Mouse (Mus musculus): Measurements from ENCODE around the gene Fam122a. TPM values are rescaled to one million over a fixed set of nuclear protein-coding genes. Genes with fewer than 3 reads are reported as not detected.

Gene Fam122a
- 10 to 100 TPM; 30.9 to 31.1 TPM for total RNA-seq (2021)
- long read RNA-seq, experiment 1, transcript Fam122a-201 (1 exons, 855 nt) = major isoform, 12 of 12 reads
- long read RNA-seq, experiment 1, partial matches to known transcripts = 0 of 12 reads
- long read RNA-seq, experiment 1, other reads (novel, unspliced or antisense) = 0 of 12 reads
- long read RNA-seq, experiment 2, transcript Fam122a-201 (1 exons, 855 nt) = major isoform, 28 of 28 reads
- long read RNA-seq, experiment 2, partial matches to known transcripts = 0 of 28 reads
- long read RNA-seq, experiment 2, other reads (novel, unspliced or antisense) = 0 of 28 reads

GRCm38 (mm10) chr19:24476929-24477882 is at the start of gene Fam122a:
Gene Fam122a (minus strand): TSS chr19:24477356.
- peak; percentile 93 to 95 for DNase-seq (ENCODE audit: low spot score in 2 of 2)

- no peak for DNase-seq (ENCODE audit: low spot score in 2 of 2)
Measured at GRCm38 (mm10) chr19:24523476-24524313, 46.5 kb upstream of the Fam122a start.

GRCm38 (mm10) chr19:24521997-24522396 is 44.8 kb upstream of the Fam122a start:
- no peak for DNase-seq (ENCODE audit: low spot score in 2 of 2)

GRCm38 (mm10) chr19:24521146-24521545 is 44.0 kb upstream of the Fam122a start:
- DNase-seq (ENCODE audit: low spot score in 2 of 2) = no peak

- DNase-seq (ENCODE audit: low spot score in 2 of 2) = no peak
Measured at GRCm38 (mm10) chr19:24519732-24520409, 42.7 kb upstream of the Fam122a start.

GRCm38 (mm10) chr19:24518384-24518783 is 41.2 kb upstream of the Fam122a start:
- DNase-seq (ENCODE audit: low spot score in 2 of 2) = no peak

- DNase-seq (ENCODE audit: low spot score in 2 of 2) = no peak
Measured at GRCm38 (mm10) chr19:24517057-24517456, 39.9 kb upstream of the Fam122a start.

- no peak for DNase-seq (ENCODE audit: low spot score in 2 of 2)
Measured at GRCm38 (mm10) chr19:24515941-24516340, 38.8 kb upstream of the Fam122a start.

GRCm38 (mm10) chr19:24514661-24515642 is 37.8 kb upstream of the Fam122a start:
- no peak for DNase-seq (ENCODE audit: low spot score in 2 of 2)

GRCm38 (mm10) chr19:24513105-24513843 is 36.1 kb upstream of the Fam122a start:
- no peak for DNase-seq (ENCODE audit: low spot score in 2 of 2)

GRCm38 (mm10) chr19:24511939-24512338 is 34.8 kb upstream of the Fam122a start:
- DNase-seq (ENCODE audit: low spot score in 2 of 2) = no peak

GRCm38 (mm10) chr19:24509391-24509790 is 32.2 kb upstream of the Fam122a start:
- DNase-seq (ENCODE audit: low spot score in 2 of 2) = no peak

- DNase-seq (ENCODE audit: low spot score in 2 of 2) = no peak
Measured at GRCm38 (mm10) chr19:24508087-24508767, 31.1 kb upstream of the Fam122a start.

GRCm38 (mm10) chr19:24502736-24503421 is 25.7 kb upstream of the Fam122a start:
- no peak for DNase-seq (ENCODE audit: low spot score in 2 of 2)

GRCm38 (mm10) chr19:24501525-24501924 is 24.4 kb upstream of the Fam122a start:
- no peak for DNase-seq (ENCODE audit: low spot score in 2 of 2)

GRCm38 (mm10) chr19:24500431-24500830 is 23.3 kb upstream of the Fam122a start:
- DNase-seq (ENCODE audit: low spot score in 2 of 2) = no peak

GRCm38 (mm10) chr19:24499291-24499690 is 22.1 kb upstream of the Fam122a start:
- DNase-seq (ENCODE audit: low spot score in 2 of 2) = no peak

All from adrenal gland, adult 18-20 months (tissue).